Mouse (Mus musculus) myocyte (in vitro differentiated cells): ENCODE data around the gene Fads1.

Experiments used
- E2F4 ChIP-seq: IDR thresholded peaks from one replicate; pipeline ENCODE4 v1.6.1; 2011; ENCODE audit warnings: mild to moderate bottlenecking, control low read depth, moderate library complexity; ENCODE audit not compliant: insufficient read depth
- MAX ChIP-seq: IDR thresholded peaks from one replicate; pipeline ENCODE4 v1.6.1; 2011; ENCODE audit warnings: low read depth, mild to moderate bottlenecking, control low read depth
- MYOD1 ChIP-seq, 3 experiments: IDR thresholded peaks; one replicate each; pipeline ENCODE4 v1.6.1; 2011; ENCODE audit warnings: control low read depth in 2 of 3, low read depth in 2 of 3, mild to moderate bottlenecking in 2 of 3, moderate library complexity in 1 of 3; ENCODE audit not compliant: insufficient read length in 2 of 3, control insufficient read depth in 1 of 3
- POLR2A ChIP-seq: IDR thresholded peaks from one replicate; pipeline ENCODE4 v1.6.1; 2011; ENCODE audit warnings: low read depth, mild to moderate bottlenecking, control low read depth, moderate library complexity; ENCODE audit not compliant: insufficient read length
- POLR2AphosphoS2 ChIP-seq: IDR thresholded peaks from one replicate; pipeline ENCODE4 v1.6.1; 2011; ENCODE audit warnings: low read depth, control low read depth; ENCODE audit not compliant: insufficient read length
- TCF12 ChIP-seq: IDR thresholded peaks from one replicate; pipeline ENCODE4 v1.6.1; 2011; ENCODE audit warnings: mild to moderate bottlenecking, control low read depth; ENCODE audit not compliant: poor library complexity, insufficient read depth, severe bottlenecking
- USF1 ChIP-seq: IDR thresholded peaks from one replicate; pipeline ENCODE4 v1.6.1; 2011; ENCODE audit warnings: low read depth, mild to moderate bottlenecking, control low read depth, moderate library complexity

- TF ChIP-seq TCF12 = no peak
- TF ChIP-seq POLR2A = no peak
- TF ChIP-seq POLR2AphosphoS2 = no peak
- no peak for TF ChIP-seq MYOD1 (IDR thresholded peaks at IDR 0.05; ENCODE audit: control insufficient read depth in 1 of 3, insufficient read length in 2 of 3, low read depth in 2 of 3)
- no peak for TF ChIP-seq MAX
- TF ChIP-seq USF1 = no peak
- no peak for TF ChIP-seq E2F4
Observed at GRCm38 (mm10) chr19:10224637-10225453, 42.2 kb downstream of the Fads1 start.
